Mouse (Mus musculus) liver, embryonic 14.5 days (tissue): ENCODE measurements at regions not wholly inside any gene's neighbourhood (a gene's known extent, or its start where the extent isn't known, plus 50 kb on each side); places are given as distances from the start of the nearest gene placed in this dataset.

Experiments
- ATAC-seq: fragments of 200-750 bp; cut with Nextera tagmentation; 2 replicates; pipeline ENCODE4 v1.8.0; 2017; ENCODE audit warnings: moderate number of reproducible peaks, mild to moderate bottlenecking, moderate library complexity; ENCODE audit not compliant: insufficient read depth
- DNase-seq, 3 experiments: peaks; one replicate each; pipeline ENCODE4 v3.0.0-alpha.2; 2012 to 2013; ENCODE audit warnings: low read depth in 3 of 3, low spot score in 3 of 3
- H3K27ac ChIP-seq: fragments of 300-500 bp; sonication (generic); 2 replicates; pipeline ENCODE4 v1.5.1; 2014; ENCODE audit warnings: moderate library complexity, mild to moderate bottlenecking, control low read depth, inconsistent platforms
- H3K27me3 ChIP-seq: fragments of 300-500 bp; sonication (generic); 2 replicates; pipeline ENCODE4 v1.6.1; 2014; ENCODE audit warnings: mild to moderate bottlenecking, low read length, moderate library complexity; ENCODE audit not compliant: control insufficient read depth, insufficient read depth
- H3K36me3 ChIP-seq: fragments of 300-500 bp; sonication (generic); replicated peaks from 2 replicates; pipeline ENCODE4 v1.6.1; 2014; ENCODE audit warnings: low read depth; ENCODE audit not compliant: control insufficient read depth, insufficient read depth
- H3K4me1 ChIP-seq, 2 experiments: fragments of 200-500 bp in 1 of 2; fragments of 300-500 bp in 1 of 2; sonication (generic) in 1 of 2; replicated peaks; 2 replicates each; pipeline ENCODE4 v1.6.1; 2012 to 2014; ENCODE audit warnings: antibody characterized with exemption in 1 of 2, inconsistent platforms in 1 of 2, low read length in 1 of 2; ENCODE audit not compliant: control insufficient read depth in 2 of 2, insufficient read depth in 2 of 2
- H3K4me2 ChIP-seq: fragments of 300-500 bp; sonication (generic); 2 replicates; pipeline ENCODE4 v1.6.1; 2014; ENCODE audit warnings: low read depth, mild to moderate bottlenecking, control low read depth, moderate library complexity
- H3K4me3 ChIP-seq, 2 experiments: fragments of 200-500 bp in 1 of 2; fragments of 300-500 bp in 1 of 2; sonication (generic) in 1 of 2; 2 replicates each; pipeline ENCODE4 v1.5.1; 2012 to 2014; ENCODE audit warnings: low read depth in 2 of 2, low read length in 2 of 2, mild to moderate bottlenecking in 2 of 2, control low read depth in 1 of 2, inconsistent platforms in 1 of 2, moderate library complexity in 1 of 2; ENCODE audit not compliant: insufficient read depth in 1 of 2
- H3K9ac ChIP-seq: fragments of 300-500 bp; sonication (generic); replicated peaks from 2 replicates; pipeline ENCODE4 v1.6.1; 2014; ENCODE audit warnings: mild to moderate bottlenecking, control low read depth, moderate library complexity
- H3K9me3 ChIP-seq: fragments of 300-500 bp; sonication (generic); 2 replicates; pipeline ENCODE4 v1.6.1; 2016; ENCODE audit warnings: low read length, mixed read lengths; ENCODE audit not compliant: control insufficient read depth
- CTCF ChIP-seq: IDR thresholded peaks from 2 replicates; pipeline ENCODE4 v1.5.1; 2016; ENCODE audit warnings: antibody characterized with exemption, low read depth, control low read depth
- EP300 ChIP-seq: IDR thresholded peaks from 2 replicates; pipeline ENCODE4 v1.6.1; 2016; ENCODE audit warnings: antibody characterized with exemption, low read depth
- WGBS: fragments of 180-500 bp; shearing (Covaris S2); extraction: QIAGEN DNeasy Blood & Tissue Kit; methylation state at CpG from one replicate; pipeline ENCODE4 v1.1.7; 2014; ENCODE audit not compliant: insufficient replicate concordance; 5-methylcytosine and 5-hydroxymethylcytosine counted together

DNA sequence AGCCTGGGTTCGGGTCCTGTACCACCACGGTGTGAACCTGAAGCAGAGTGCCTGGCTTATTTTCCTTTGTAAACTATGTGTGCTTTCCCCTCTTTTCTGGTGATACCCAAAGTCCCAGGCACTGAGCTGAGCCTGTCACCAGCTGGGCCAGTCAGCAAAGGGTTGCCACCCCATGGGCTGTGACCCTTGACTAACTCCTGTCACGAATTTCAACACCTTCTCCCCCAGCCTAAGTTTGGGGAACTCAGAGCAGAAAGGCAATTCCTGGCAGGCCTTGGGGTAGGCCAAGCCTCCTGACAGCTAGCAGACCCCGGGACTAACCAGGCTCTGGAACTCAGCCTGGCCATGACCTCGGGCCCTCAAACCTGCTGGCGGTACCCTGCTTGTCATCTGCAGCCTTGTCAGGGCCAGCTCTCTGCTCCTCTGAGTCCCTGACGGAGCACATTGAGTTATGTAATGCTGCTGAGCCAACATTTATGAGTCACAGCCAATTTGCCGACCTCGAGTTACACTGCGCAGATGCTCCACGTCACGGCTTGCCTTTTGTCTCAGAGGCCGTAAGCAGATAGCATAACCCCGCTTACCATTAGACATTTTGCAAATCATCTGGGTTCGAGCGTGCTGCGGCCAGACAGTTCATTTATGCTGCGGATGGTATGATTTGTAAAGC lies 132.3 kb downstream of the H2afy start:
- Histone ChIP-seq H3K9ac (no peak overlapping the region), H3K36me3 (no peaks in the 10 kb centered on the region), H3K4me3 (no peak overlapping the region), H3K9me3 (no peaks in the 10 kb centered on the region), H3K27me3 (no peaks in the 10 kb centered on the region), H3K27ac (no peak overlapping the region), H3K4me2 (no peak overlapping the region), H3K4me1 (no peaks in the 10 kb centered on the region)
- 67% methylated on average over 18 of the region's 18 CpGs for WGBS
- no peak for DNase-seq
- TF ChIP-seq CTCF = no peak
- TF ChIP-seq EP300 = no peak
- ATAC-seq = no peak

DNA sequence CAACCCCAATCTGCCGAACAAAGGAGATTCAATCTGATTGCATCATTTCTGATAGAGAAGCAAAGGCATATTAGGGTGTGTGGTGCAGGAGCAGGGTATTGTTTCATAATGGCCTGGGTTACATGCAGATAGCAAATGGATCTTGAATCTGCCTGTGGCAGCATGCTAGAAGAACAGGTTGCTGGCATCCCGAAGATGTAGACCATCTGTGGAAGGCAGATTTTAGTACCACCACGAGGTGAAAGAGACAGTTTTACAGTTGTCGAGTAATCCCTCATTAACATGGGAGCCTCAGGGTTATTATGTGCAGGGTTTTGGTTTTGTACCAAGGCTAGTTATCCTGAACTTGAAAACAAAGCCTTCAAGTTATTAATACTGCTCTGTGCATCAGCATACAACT lies 140.9 kb downstream of the H2afy start:
- Histone ChIP-seq H3K4me2 (no peak overlapping the region), H3K27me3 (no peaks in the 10 kb centered on the region), H3K9me3 (no peaks in the 10 kb centered on the region), H3K4me3 (no peak overlapping the region), H3K27ac (no peak overlapping the region), H3K36me3 (no peaks in the 10 kb centered on the region), H3K9ac (no peak overlapping the region), H3K4me1 (no peaks in the 10 kb centered on the region)
- TF ChIP-seq CTCF (no peak), EP300 (no peak)
- DNase-seq (no peak), ATAC-seq (no peak)
- WGBS = 62% methylated on average over 4 of the region's 4 CpGs

DNA sequence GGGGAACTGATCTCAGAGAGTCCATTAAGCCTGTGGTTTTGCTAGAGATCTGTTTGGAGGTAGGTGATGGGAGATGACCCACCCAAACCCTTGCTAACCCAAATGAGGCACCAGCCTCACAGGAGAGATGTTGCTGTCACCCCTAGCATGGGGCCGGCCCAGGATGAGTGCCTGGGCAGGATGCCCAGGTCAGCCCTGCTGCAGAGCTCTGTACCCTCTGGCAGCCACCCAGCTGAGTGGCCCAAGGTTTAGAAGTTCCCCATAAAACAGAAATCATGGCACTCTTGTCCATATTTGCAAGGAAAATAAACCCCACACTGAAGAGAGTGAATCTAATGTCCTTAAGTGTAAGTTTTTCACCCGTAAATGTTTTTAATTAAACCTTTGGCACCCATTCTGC lies 141.7 kb downstream of the H2afy start:
- ATAC-seq = no peak
- Histone ChIP-seq H3K4me3 (no peak overlapping the region), H3K27me3 (no peaks in the 10 kb centered on the region), H3K9me3 (no peaks in the 10 kb centered on the region), H3K27ac (no peak overlapping the region), H3K36me3 (no peaks in the 10 kb centered on the region), H3K4me1 (no peaks in the 10 kb centered on the region), H3K4me2 (no peak overlapping the region), H3K9ac (no peak overlapping the region)
- DNase-seq = no peak
- 57% methylated on average over 2 of the region's 2 CpGs for WGBS
- TF ChIP-seq EP300 (no peak), CTCF (no peak)

DNA sequence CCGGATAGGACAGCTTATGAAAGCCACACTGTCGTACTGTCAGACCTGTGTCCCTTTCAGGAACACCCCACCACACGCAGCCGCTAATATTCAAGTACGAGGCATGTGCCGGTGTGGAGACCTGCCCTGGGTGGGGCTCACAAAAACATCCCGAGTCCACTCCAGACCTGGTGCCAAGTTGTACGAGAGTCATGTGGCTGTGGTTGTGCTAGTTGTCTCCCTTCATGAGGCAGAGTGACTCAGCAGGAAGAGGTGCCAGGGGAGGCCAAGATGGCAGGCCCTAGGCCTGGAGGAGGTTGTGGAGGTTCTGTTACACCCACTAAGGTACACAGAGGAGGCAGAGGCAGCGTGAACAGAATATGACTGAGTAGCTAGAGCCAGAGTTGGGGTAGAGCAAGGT lies 143.5 kb downstream of the H2afy start:
- DNase-seq (no peak), ATAC-seq (no peak)
- H3K27me3 ChIP-seq = no peaks in the 10 kb centered on the region
- no peak overlapping the region for H3K4me2 ChIP-seq
- 69% methylated on average over 9 of the region's 9 CpGs for WGBS
- H3K9ac ChIP-seq = no peak overlapping the region
- TF ChIP-seq CTCF (no peak), EP300 (no peak)
- no peaks in the 10 kb centered on the region for H3K36me3 ChIP-seq
- no peak overlapping the region for H3K27ac ChIP-seq
- H3K4me3 ChIP-seq = no peak overlapping the region
- H3K9me3 ChIP-seq = no peaks in the 10 kb centered on the region
- H3K4me1 ChIP-seq = no peaks in the 10 kb centered on the region

DNA sequence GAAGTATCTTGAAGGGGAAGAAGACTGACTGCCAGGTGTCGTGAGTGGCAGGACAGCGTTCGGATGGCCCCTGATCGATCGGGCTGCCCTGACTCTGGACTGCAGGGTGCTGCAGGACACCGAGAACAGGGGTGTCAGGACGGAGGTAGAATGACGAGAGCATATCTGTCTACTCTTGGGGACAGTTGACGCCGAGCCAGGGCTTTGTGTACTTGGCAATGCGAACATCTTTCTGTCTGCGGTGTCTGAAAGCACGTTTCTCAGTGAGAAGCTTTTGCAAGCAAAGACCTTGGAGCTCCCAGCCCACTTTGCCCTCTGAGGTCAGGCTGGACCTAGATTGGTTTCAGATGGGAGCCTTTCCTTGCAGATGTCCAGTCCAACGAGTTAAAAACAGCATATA lies 144.9 kb downstream of the H2afy start:
- Histone ChIP-seq H3K4me2 (no peak overlapping the region), H3K9ac (no peak overlapping the region), H3K9me3 (no peaks in the 10 kb centered on the region), H3K4me3 (no peak overlapping the region), H3K4me1 (no peaks in the 10 kb centered on the region), H3K27ac (no peak overlapping the region), H3K36me3 (no peaks in the 10 kb centered on the region), H3K27me3 (no peaks in the 10 kb centered on the region)
- TF ChIP-seq CTCF = no peak
- no peak for TF ChIP-seq EP300
- ATAC-seq (no peak), DNase-seq (no peak)
- 66% methylated on average over 14 of the region's 14 CpGs for WGBS
